Mouse (Mus musculus) heart, postnatal 10 days (tissue): ENCODE measurements at regions not wholly inside any gene's neighbourhood (a gene's known extent, or its start where the extent isn't known, plus 50 kb on each side); places are given as distances from the start of the nearest gene placed in this dataset.

Experiments
- DNase-seq, 2 experiments: peaks; one replicate each; pipeline ENCODE4 v3.0.0; 2021
- intact Hi-C: fragments of 180-260 bp; cut with DNase I; formaldehyde crosslinking; loops from one replicate; pipeline ENCODE4 v1.15.1; 2025

- no peak for DNase-seq
- intact Hi-C loops, result no loop called here
Measured at GRCm38 (mm10) chr6:54754810-54755209, 61.9 kb upstream of the Znrf2 start.

DNA sequence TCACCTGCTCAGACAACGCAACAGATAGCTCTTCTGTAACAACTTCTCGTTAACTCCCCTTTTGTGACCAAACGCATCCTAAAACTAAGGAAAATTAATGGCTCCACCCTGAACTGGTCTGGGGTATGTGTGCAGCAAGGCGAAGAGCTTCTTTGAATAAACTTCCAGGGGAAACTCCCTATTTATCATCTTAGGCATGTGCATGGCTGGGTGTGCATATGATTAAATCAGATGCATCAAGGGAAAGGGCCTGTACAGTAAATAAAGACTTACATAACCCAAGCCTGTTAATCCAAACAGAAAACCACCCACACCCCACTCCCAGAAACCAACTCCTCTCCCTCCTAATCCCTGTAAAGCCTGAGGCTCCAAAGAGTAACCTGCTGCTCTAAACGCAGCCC lies 59.2 kb upstream of the Znrf2 start:
- DNase-seq, result no peak
- intact Hi-C loops, result no loop called here

DNA sequence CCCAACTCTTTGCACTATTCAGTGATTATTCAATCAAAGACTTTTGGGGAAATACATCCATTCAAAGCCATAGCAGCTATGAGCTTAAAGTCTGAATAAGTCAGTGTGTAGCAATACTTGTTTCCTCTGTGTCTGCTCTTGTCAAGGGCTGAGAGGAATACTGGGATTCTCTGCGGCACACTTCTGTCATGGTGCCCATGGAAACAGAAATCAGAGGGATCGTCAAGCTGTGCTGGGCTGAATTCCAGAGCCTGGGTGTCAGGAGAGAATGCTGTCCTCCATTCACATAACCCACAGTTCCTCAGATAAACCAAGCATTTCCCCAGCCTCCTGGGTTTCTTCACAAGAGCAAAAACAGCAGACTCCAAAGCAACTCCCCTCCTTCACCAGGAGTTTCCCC lies 58.6 kb upstream of the Znrf2 start:
- intact Hi-C loops, result no loop called here
- peak; percentile 37 to 51 for DNase-seq

- intact Hi-C loops, result no loop called here
- no peak for DNase-seq
Measured at GRCm38 (mm10) chr6:54759263-54759662, 57.5 kb upstream of the Znrf2 start.

DNA sequence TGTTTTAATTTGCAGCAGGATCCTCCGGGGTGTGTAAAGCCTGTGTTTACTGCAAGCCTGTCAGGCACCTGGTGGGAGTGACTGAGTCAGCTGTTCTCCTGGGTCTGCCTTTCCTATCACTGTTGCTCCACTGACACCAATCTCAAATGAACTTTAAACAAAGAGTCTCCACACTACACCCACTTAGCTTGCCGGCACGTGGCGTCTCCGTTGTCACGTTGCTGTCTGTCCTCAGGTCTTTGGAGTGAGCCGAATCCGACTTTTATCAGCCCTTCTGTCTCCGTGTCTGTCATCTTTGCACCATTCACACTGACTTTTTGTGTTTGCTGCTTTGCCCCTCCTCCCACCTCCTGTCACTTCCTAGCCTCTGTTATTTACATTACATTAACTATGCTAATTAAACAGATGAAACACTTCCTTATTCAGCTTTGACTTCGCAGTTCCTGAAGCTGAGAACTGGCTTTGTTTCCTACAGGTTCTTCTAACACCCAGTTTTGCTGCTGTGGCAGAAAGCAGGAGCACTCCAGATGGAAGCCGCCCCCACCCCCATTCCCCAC lies 56.7 kb upstream of the Znrf2 start:
- intact Hi-C loops, result no loop called here
- peak; percentile 12 to 28 for DNase-seq

GRCm38 (mm10) chr6:54760541-54760940 lies 56.2 kb upstream of the Znrf2 start:
- intact Hi-C loops, result no loop called here
- DNase-seq, result no peak

DNA sequence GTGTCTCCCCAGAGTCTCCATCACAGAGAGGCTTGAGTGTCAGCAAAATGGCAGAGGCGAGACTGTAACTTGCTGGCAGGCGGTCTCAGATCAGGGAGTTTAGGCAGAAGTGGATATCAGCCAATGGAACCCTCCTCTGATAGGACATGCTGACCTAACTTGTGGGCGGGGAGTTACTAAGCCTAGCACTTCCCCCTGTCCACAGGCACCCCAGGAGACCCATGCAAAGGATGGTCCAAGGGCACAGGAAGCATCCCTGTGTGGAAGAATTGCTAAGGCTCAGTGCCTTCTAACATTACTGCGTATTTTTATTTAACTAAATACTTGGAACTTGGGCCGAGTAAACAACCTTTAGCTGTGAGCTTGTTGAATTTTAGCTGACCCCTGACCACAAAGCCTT lies 54.7 kb upstream of the Znrf2 start:
- intact Hi-C loops, result no loop called here
- no peak for DNase-seq

GRCm38 (mm10) chr6:54762499-54762898 lies 54.2 kb upstream of the Znrf2 start:
- DNase-seq, result no peak
- intact Hi-C loops, result no loop called here

DNA sequence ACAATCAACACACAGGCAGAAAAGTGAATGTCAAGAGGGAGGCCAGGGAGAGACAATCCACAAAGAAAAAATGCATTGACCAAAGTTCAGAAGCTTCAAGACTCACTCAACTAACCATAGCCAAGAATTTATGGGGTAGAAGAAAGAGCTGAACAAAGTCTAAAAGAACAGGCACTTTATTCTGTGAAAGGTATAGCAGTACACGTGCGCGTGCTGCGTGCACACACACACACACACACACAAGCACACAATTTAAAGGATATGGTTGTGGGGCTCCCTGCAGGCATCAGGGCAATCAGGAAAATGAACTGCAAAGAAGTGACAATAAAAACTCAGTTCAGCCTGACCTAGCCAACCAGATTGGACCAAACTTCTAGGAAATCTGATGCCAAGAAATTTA lies 53.0 kb upstream of the Znrf2 start:
- no peak for DNase-seq
- intact Hi-C loops, result no loop called here

DNA sequence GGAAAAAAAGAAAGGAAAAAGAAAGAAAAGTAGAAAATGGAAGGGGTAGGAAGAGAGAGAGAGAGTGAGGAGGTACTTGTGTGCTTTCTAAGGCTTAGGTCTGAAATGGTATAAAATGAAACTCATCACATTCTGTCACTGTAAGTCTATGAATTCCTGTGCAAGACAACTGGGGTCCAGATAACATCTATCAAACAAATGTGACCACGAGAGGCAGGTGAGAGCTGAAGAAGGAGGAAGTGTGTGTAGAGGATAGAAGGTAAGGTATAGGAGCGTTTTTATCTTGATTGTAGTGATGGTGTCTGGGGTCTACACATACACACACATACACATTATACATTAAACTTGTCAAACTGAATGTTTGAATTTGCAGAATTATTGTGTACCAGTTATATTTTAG lies 51.0 kb upstream of the Znrf2 start:
- intact Hi-C loops, result no loop called here
- DNase-seq, result no peak

DNA sequence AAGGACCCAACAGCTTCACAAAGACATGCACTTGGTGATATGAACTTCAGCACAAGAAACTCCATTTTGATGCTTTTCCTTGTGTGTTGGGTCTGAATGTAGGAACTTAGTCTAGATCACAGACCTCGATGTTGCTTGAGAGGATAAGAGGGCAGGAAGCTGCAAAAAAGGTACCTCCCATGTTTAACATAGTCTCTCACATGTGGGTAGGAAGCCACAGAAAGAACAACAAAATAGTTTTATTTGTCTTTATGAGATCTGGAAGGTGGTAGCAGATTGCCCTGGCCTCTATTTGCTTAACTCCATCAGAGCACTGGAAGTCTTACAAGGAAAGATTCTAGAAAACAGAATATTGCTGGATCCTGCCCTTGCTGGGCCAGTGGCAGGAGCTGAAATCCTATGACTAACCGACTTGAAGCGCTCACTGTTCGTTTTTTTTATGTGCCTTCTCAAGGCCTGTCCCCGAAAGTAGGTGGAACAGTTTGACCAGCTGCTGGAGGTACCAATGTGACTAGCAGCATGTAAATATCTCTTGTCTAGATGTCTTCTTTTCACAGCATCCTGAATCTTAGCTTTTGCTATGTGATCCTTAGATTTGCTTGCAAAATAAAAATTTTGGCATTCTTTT lies 50.1 kb upstream of the Znrf2 start:
- DNase-seq, result no peak
- intact Hi-C loops, result no loop called here
